Mouse (Mus musculus) CH12.LX (cell line): Measurements from ENCODE around the gene Rbm33. TPM values are rescaled to one million over a fixed set of nuclear protein-coding genes. Genes with fewer than 3 reads are reported as not detected.

Source experiments
- DNase-seq: peaks from one replicate; pipeline ENCODE4 v3.0.0-alpha.2; 2013; ENCODE audit errors: extremely low read depth
- H3K27ac ChIP-seq: 2 replicates; pipeline ENCODE4 v1.5.1; 2012; ENCODE audit warnings: low read depth, mild to moderate bottlenecking, control low read depth, moderate library complexity; ENCODE audit not compliant: insufficient read depth
- H3K27me3 ChIP-seq: replicated peaks from 2 replicates; pipeline ENCODE3; 2012; ENCODE audit warnings: inconsistent platforms
- H3K36me3 ChIP-seq, 2 experiments: replicated peaks in 1 of 2; 2 replicates each; pipeline versions ENCODE3 to v1.6.1; 2012; ENCODE audit warnings: inconsistent platforms in 1 of 2, low read length in 1 of 2, mild to moderate bottlenecking in 1 of 2, mixed read lengths in 1 of 2, moderate library complexity in 1 of 2; ENCODE audit not compliant: control insufficient read depth in 1 of 2, insufficient read depth in 1 of 2
- H3K4me1 ChIP-seq, 2 experiments: 2 replicates each; pipeline ENCODE4 v1.6.1; 2012; ENCODE audit warnings: inconsistent platforms in 1 of 2, moderate library complexity in 1 of 2; ENCODE audit not compliant: insufficient read depth in 2 of 2, control insufficient read depth in 1 of 2
- H3K4me2 ChIP-seq: 2 replicates; pipeline ENCODE4 v1.6.1; 2012; ENCODE audit warnings: low read depth, mild to moderate bottlenecking, control low read depth; ENCODE audit not compliant: poor library complexity, insufficient read depth, severe bottlenecking
- H3K4me3 ChIP-seq, 3 experiments: fragments of 150-350 bp in 1 of 3; sonication (generic) in 1 of 3; replicated peaks in 1 of 3; 2 replicates each; pipeline versions ENCODE3 to v1.5.1; 2011 to 2012; ENCODE audit warnings: low read depth in 2 of 3, low read length in 2 of 3, mild to moderate bottlenecking in 2 of 3, moderate library complexity in 2 of 3, control low read depth in 1 of 3, improper control_type of control experiment in 1 of 3, inconsistent platforms in 1 of 3, mixed read lengths in 1 of 3; ENCODE audit not compliant: poor library complexity in 1 of 3
- H3K79me2 ChIP-seq: replicated peaks from 2 replicates; pipeline ENCODE4 v1.6.1; 2012; ENCODE audit warnings: mild to moderate bottlenecking, moderate library complexity; ENCODE audit not compliant: control insufficient read depth, poor library complexity, insufficient read depth, severe bottlenecking; ENCODE audit errors: extremely low read depth
- H3K9ac ChIP-seq: 2 replicates; pipeline ENCODE4 v1.6.1; 2012; ENCODE audit warnings: low read depth, mild to moderate bottlenecking, control low read depth, moderate library complexity; ENCODE audit not compliant: insufficient read depth
- H3K9me3 ChIP-seq: replicated peaks from 2 replicates; pipeline ENCODE3; 2012; ENCODE audit warnings: low read length, inconsistent platforms, mixed read lengths
- BHLHE40 ChIP-seq: IDR thresholded peaks from 2 replicates; pipeline ENCODE4 v1.6.1; 2011; ENCODE audit warnings: mild to moderate bottlenecking, low read depth, low read length, improper control_type of control experiment
- CHD1 ChIP-seq: IDR thresholded peaks from 2 replicates; pipeline ENCODE4 v1.6.1; 2012; ENCODE audit warnings: low read depth, low read length, improper control_type of control experiment, inconsistent platforms
- CHD2 ChIP-seq: IDR thresholded peaks from 2 replicates; pipeline ENCODE4 v1.6.1; 2011; ENCODE audit warnings: low read length, improper control_type of control experiment
- CTCF ChIP-seq, 2 experiments: IDR thresholded peaks in 1 of 2; conservative IDR thresholded peaks in 1 of 2; 2 replicates each; pipeline ENCODE4 v1.5.1; 2011 to 2012; ENCODE audit warnings: low read depth in 2 of 2, low read length in 2 of 2, improper control_type of control experiment in 1 of 2, inconsistent platforms in 1 of 2, mild to moderate bottlenecking in 1 of 2, moderate library complexity in 1 of 2
- EP300 ChIP-seq: IDR thresholded peaks from 2 replicates; pipeline ENCODE4 v1.6.1; 2011; ENCODE audit warnings: low read length, improper control_type of control experiment
- GABPA ChIP-seq: IDR thresholded peaks from 2 replicates; pipeline ENCODE4 v1.6.1; 2012; ENCODE audit warnings: low read depth, low read length, improper control_type of control experiment, inconsistent platforms; ENCODE audit not compliant: insufficient replicate concordance
- IRF4 ChIP-seq: IDR thresholded peaks from 2 replicates; pipeline ENCODE4 v1.6.1; 2014; ENCODE audit warnings: low read depth, mild to moderate bottlenecking, inconsistent platforms, low read length, improper control_type of control experiment
- JUN ChIP-seq: IDR thresholded peaks from 2 replicates; pipeline ENCODE4 v1.6.1; 2011; ENCODE audit warnings: low read depth, mild to moderate bottlenecking, low read length, improper control_type of control experiment, moderate library complexity; ENCODE audit not compliant: insufficient read depth
- MAFK ChIP-seq: IDR thresholded peaks from 2 replicates; pipeline ENCODE4 v1.6.1; 2011; ENCODE audit warnings: low read length, improper control_type of control experiment; ENCODE audit not compliant: insufficient replicate concordance
- MAZ ChIP-seq: IDR thresholded peaks from 2 replicates; pipeline ENCODE4 v1.6.1; 2012; ENCODE audit warnings: low read depth, mild to moderate bottlenecking, inconsistent platforms, low read length, improper control_type of control experiment, moderate library complexity
- MEF2A ChIP-seq: IDR thresholded peaks from 2 replicates; pipeline ENCODE4 v1.6.1; 2014; ENCODE audit warnings: low read depth, mild to moderate bottlenecking, inconsistent platforms, low read length, improper control_type of control experiment, borderline replicate concordance
- MXI1 ChIP-seq: IDR thresholded peaks from 2 replicates; pipeline ENCODE4 v1.6.1; 2011; ENCODE audit warnings: mild to moderate bottlenecking, low read depth, low read length, improper control_type of control experiment
- NELFE ChIP-seq: IDR thresholded peaks from 2 replicates; pipeline ENCODE4 v1.6.1; 2011; ENCODE audit warnings: low read depth, low read length, improper control_type of control experiment
- PAX5 ChIP-seq: IDR thresholded peaks from 2 replicates; pipeline ENCODE4 v1.6.1; 2012; ENCODE audit warnings: low read length, inconsistent platforms, mixed read lengths
- POLR2A ChIP-seq: IDR thresholded peaks from 2 replicates; pipeline ENCODE4 v1.6.1; 2011; ENCODE audit warnings: low read depth, mild to moderate bottlenecking, improper control_type of control experiment, low read length
- RCOR1 ChIP-seq: conservative IDR thresholded peaks from 2 replicates; pipeline ENCODE4 v1.6.1; 2012; ENCODE audit warnings: low read depth, mild to moderate bottlenecking, inconsistent platforms, low read length, improper control_type of control experiment
- SIN3A ChIP-seq: IDR thresholded peaks from 2 replicates; pipeline ENCODE4 v1.6.1; 2012; ENCODE audit warnings: low read length, improper control_type of control experiment, inconsistent platforms
- SMC3 ChIP-seq: IDR thresholded peaks from 2 replicates; pipeline ENCODE4 v1.6.1; 2011; ENCODE audit warnings: low read depth, low read length, improper control_type of control experiment
- TBP ChIP-seq: conservative IDR thresholded peaks from 2 replicates; pipeline ENCODE4 v1.6.1; 2011; ENCODE audit warnings: low read depth, low read length, improper control_type of control experiment
- TCF12 ChIP-seq: IDR thresholded peaks from 2 replicates; pipeline ENCODE4 v1.6.1; 2014; ENCODE audit warnings: low read depth, mild to moderate bottlenecking, inconsistent platforms, low read length, improper control_type of control experiment
- USF1 ChIP-seq: IDR thresholded peaks from 2 replicates; pipeline ENCODE4 v1.6.1; 2014; ENCODE audit warnings: low read depth, mild to moderate bottlenecking, inconsistent platforms, low read length, improper control_type of control experiment
- ZC3H11A ChIP-seq: IDR thresholded peaks from 2 replicates; pipeline ENCODE4 v1.6.1; 2012; ENCODE audit warnings: low read depth, mild to moderate bottlenecking, inconsistent platforms, low read length, improper control_type of control experiment
- ZMIZ1 ChIP-seq: IDR thresholded peaks from 2 replicates; pipeline ENCODE4 v1.6.1; 2012; ENCODE audit warnings: low read depth, mild to moderate bottlenecking, inconsistent platforms, low read length, improper control_type of control experiment
- dilution Hi-C: fragments of 300-500 bp; cut with MboI; formaldehyde crosslinking; loops from 2 replicates; pipeline ENCODE4 v1.14.3; 2020; ENCODE audit warnings: low sequenced_read_pairs; ENCODE audit not compliant: extremely low pct_unique_long_range_greater_than_20kb, extremely low pct_ligation_motif_present
- in situ Hi-C: fragments of 300-500 bp; cut with MboI; formaldehyde crosslinking; loops from 3 replicates; pipeline ENCODE4 v1.14.3; 2019; ENCODE audit warnings: low sequenced_read_pairs, low pct_ligation_motif_present, low pct_unique_long_range_greater_than_20kb, mixed read lengths
- polyA plus RNA-seq: library from polyadenylated mRNA; unstranded; fragments of >175 nt; gene quantifications from 2 replicates; pipeline ENCODE4 v1.2.1, GENCODE M21; 2012; ENCODE audit warnings: low read depth; ENCODE audit not compliant: insufficient read length
- total RNA-seq, 2 experiments: library from RNA; depleted of rRNA; stranded (reverse); fragments of 300-350 nt in 1 of 2; fragments of >200 nt in 1 of 2; gene quantifications; 2 replicates each; pipeline ENCODE4 v1.2.3; 2012 to 2014

Gene Rbm33
- total and polyA plus RNA-seq, 3 experiments, result 7.4 to 50.3 (median 15.1) TPM

DNA sequence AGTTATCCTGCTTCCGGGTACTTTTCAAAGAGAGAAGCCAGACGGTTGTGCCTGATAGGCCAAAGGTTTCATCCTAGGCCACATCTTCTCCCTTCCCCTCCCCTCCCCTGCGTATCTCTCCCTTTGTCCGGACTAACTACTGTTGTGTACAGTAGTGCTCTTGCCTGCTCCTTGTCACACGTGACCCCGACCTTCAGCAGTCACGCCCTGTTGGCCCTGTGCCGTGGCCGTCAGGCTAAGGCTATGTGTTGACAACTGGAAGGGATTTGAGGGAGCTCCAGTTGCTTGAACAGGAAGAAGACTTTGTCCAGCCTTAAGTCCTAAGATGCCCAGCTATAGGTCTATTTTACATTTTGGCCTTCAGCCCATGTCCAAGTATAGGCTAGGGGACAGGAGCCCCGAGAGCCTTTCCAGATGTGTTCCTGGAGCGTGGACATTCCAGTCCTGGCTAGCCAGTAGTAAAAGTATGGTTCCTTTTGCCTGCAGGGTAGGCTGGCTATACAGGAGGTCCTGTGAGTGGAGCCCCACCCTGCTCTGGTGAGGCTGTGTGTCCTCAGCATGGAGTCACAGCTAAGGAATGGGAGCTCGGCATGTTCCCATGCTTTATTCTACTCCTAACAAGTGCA is 102.8 kb downstream of the Rbm33 start (continued):
- TF ChIP-seq TBP, result no peak

DNA sequence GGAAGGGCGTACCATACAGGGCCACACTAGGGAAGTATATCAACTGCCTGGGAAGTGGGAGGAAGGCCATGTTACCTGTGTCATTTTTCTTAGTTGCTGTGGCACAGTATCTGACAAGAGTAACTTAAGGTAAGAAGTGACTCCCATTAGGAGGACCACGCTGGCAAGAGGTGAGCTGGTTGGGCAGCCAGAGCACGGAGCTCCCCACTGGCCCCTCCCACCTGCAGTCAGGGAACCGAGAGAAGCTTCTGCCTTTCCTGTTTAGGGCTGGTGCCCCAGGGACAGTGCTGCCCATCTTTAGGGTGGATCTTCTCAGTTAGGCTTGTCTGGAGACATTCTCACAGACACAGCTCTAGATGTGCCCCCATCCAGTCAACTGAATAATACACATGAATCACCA is 106.9 kb downstream of the Rbm33 start:
- TF ChIP-seq MAZ (no peak), NELFE (no peak), USF1 (no peak), CHD2 (no peak), GABPA (no peak), RCOR1 (no peak), ZMIZ1 (no peak), CHD1 (no peak), MEF2A (no peak), SMC3 (no peak), CTCF (conservative IDR thresholded peaks at IDR 0.05 in 1 of 2, IDR thresholded peaks at IDR 0.05 in 1 of 2; ENCODE audit: low read depth in 2 of 2, low read length in 2 of 2) (no peak), MXI1 (no peak), SIN3A (no peak), TBP (no peak), POLR2A (no peak), PAX5 (no peak), EP300 (no peak)
- dilution Hi-C loops, result no loop called here
- peaks cover 8 to 17% of the 10 kb centered on the region in 2 experiments for H3K36me3 ChIP-seq
- no peak overlapping the region for H3K27ac ChIP-seq
- no peak for DNase-seq
- peaks cover 5 to 8% of the 10 kb centered on the region in 2 experiments; a peak in 2 of 4 replicates for H3K4me1 ChIP-seq
- H3K4me3 ChIP-seq, result no peak overlapping the region
- in situ Hi-C loops, result no loop called here
- no peak overlapping the region for H3K9ac ChIP-seq
- no peak overlapping the region for H3K4me2 ChIP-seq
- H3K79me2 ChIP-seq, result no peaks in the 10 kb centered on the region
- no peaks in the 10 kb centered on the region for H3K27me3 ChIP-seq
- no peaks in the 10 kb centered on the region for H3K9me3 ChIP-seq

DNA sequence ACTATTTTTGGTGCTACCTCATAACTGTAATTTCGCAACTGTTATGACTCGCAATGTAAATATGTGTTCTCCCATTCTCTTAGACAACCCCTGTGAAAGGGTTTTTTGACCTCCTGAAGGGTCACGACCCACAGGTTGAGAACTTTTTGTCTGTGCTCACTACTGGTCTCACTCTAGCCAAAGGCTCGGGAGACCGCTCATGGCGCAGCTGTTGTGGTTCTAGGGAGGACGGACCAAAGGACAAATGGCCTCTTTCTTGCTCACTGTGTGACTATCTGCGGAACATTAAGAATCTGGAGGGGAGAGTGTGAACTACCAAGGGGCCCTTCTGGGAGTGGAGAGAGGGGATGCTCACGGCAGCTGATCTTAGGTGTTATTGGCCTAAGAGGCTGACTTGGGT is 109.0 kb downstream of the Rbm33 start:
- no peak for DNase-seq
- H3K4me1 ChIP-seq, result peaks cover 5 to 8% of the 10 kb centered on the region in 2 experiments; a peak in 2 of 4 replicates
- no peak for TF ChIP-seq MAFK
- TF ChIP-seq JUN, result no peak
- no peak for TF ChIP-seq MAZ
- TF ChIP-seq IRF4, result no peak
- no peak for TF ChIP-seq MEF2A
- no peak for TF ChIP-seq SMC3
- no peak for TF ChIP-seq TCF12
- TF ChIP-seq CHD1, result no peak
- no peak for TF ChIP-seq TBP
- TF ChIP-seq BHLHE40, result no peak
- TF ChIP-seq ZC3H11A, result no peak
- H3K4me2 ChIP-seq, result no peak overlapping the region
- in situ Hi-C loops, result no loop called here
- H3K79me2 ChIP-seq, result no peaks in the 10 kb centered on the region
- dilution Hi-C loops, result no loop called here
- H3K27me3 ChIP-seq, result no peaks in the 10 kb centered on the region
- H3K36me3 ChIP-seq, result no peaks in the 10 kb centered on the region
- H3K9me3 ChIP-seq, result no peaks in the 10 kb centered on the region
- H3K27ac ChIP-seq, result no peak overlapping the region
- no peak overlapping the region for H3K9ac ChIP-seq
- H3K4me3 ChIP-seq, result no peak overlapping the region
